Mouse (Mus musculus): ENCODE results near the gene Lipc. TPM values are rescaled to one million over a fixed set of nuclear protein-coding genes. Genes with fewer than 3 reads are reported as not detected.

Gene Lipc
- polyA plus RNA-seq, 1 experiment from 2014 or later = 15.4 TPM

GRCm38 (mm10) chr9:70848135-70848770 lies 103.8 kb downstream of the Lipc start:
- H3K36me3 ChIP-seq = no peaks in the 10 kb centered on the region
- 15% methylated on average over 10 of the region's 10 CpGs for WGBS (ENCODE audit: insufficient replicate concordance)
- no peaks in the 10 kb centered on the region for H3K27me3 ChIP-seq (replicated peaks)
- H3K4me1 ChIP-seq = peaks cover 65% of the 10 kb centered on the region
- ATAC-seq = peak; percentile 55
- H3K4me3 ChIP-seq = peak overlapping the region; percentile 34
- no peaks in the 10 kb centered on the region for H3K9me3 ChIP-seq (replicated peaks)
- peak overlapping the region; percentile 63 for H3K9ac ChIP-seq
- peak overlapping the region; percentile 83 for H3K27ac ChIP-seq
- peak overlapping the region; percentile 70 for H3K4me2 ChIP-seq

DNA sequence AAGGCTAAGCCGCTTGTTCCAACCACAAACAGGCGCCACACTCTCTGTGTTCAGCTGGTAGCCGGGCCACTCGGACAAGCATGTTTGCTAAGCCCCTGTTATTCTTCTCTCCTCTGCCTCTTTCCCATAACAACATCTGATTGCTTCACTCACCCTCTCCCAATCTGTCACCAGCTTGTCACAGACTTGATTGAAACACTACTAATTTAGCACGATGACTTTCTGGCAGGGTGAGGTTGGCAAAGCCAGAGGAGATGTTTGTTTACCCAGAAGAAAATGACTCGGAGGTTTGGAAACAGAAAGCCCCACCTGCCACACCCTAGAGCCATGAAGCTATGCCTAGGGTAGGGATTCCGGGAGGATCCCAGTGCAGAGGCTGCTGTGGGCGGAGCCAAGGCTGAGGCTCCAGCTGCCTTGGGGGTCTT lies 104.4 kb downstream of the Lipc start:
- peaks cover 66% of the 10 kb centered on the region for H3K4me1 ChIP-seq
- H3K27me3 ChIP-seq (replicated peaks) = no peaks in the 10 kb centered on the region
- 18% methylated on average over 8 of the region's 8 CpGs for WGBS (ENCODE audit: insufficient replicate concordance)
- H3K9me3 ChIP-seq (replicated peaks) = no peaks in the 10 kb centered on the region
- no peaks in the 10 kb centered on the region for H3K36me3 ChIP-seq
- H3K4me3 ChIP-seq = peak overlapping the region; percentile 34
- peak overlapping the region; percentile 70 for H3K4me2 ChIP-seq
- H3K9ac ChIP-seq = peak overlapping the region; percentile 63
- H3K27ac ChIP-seq = peak overlapping the region; percentile 83
- ATAC-seq = peak; percentile 89

- Histone ChIP-seq H3K4me3 (no peak overlapping the region), H3K9ac (no peak overlapping the region), H3K4me2 (no peak overlapping the region), H3K27me3 (replicated peaks) (no peaks in the 10 kb centered on the region), H3K36me3 (no peaks in the 10 kb centered on the region), H3K27ac (peak overlapping the region; percentile 100), H3K9me3 (replicated peaks) (no peaks in the 10 kb centered on the region), H3K4me1 (peaks cover 84% of the 10 kb centered on the region)
- no peak for ATAC-seq
- WGBS (ENCODE audit: insufficient replicate concordance) = 87% methylated on average over 4 of the region's 4 CpGs
Measured at GRCm38 (mm10) chr9:70843270-70843669, 108.8 kb downstream of the Lipc start.

DNA sequence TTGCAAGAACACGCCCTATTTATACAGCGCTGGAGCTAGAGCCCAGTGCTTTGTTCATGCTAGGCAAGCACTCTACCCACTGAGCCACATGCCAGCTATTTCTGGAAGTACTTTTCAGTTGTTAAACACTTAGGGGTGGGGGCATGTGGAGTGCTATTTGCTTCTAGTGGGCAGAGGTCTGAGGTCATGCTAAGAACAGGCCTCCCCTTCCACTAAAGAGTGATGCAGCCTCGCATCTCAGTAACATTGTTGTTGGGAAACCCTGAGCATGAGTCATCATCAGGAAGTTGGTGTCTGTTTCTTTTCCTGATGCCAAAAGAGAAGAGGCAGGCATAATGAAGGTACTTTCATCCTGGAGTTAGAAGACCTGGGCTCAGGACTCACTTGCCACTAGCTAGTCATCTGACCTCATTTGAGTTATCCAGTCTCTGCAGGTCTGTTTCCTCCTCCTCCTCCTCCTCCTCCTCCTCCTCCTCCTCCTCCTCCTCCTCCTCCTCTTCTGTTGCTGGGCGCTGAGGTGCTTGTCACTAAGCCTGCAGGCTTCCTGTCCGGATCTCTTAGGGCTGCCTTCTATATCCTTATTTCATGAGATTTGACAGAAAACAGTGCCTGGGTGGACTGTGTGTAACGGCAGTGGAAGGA lies 109.6 kb downstream of the Lipc start:
- peak; percentile 56 for ATAC-seq
- WGBS (ENCODE audit: insufficient replicate concordance) = 40% methylated on average over 5 of the region's 6 CpGs
- Histone ChIP-seq H3K9ac (peak overlapping the region; percentile 30; the same call in 1 of the 2 replicates), H3K27me3 (replicated peaks) (no peaks in the 10 kb centered on the region), H3K9me3 (replicated peaks) (no peaks in the 10 kb centered on the region), H3K4me1 (peaks cover 84% of the 10 kb centered on the region), H3K4me3 (no peak overlapping the region), H3K4me2 (no peak overlapping the region), H3K36me3 (no peaks in the 10 kb centered on the region), H3K27ac (peak overlapping the region; percentile 100)

DNA sequence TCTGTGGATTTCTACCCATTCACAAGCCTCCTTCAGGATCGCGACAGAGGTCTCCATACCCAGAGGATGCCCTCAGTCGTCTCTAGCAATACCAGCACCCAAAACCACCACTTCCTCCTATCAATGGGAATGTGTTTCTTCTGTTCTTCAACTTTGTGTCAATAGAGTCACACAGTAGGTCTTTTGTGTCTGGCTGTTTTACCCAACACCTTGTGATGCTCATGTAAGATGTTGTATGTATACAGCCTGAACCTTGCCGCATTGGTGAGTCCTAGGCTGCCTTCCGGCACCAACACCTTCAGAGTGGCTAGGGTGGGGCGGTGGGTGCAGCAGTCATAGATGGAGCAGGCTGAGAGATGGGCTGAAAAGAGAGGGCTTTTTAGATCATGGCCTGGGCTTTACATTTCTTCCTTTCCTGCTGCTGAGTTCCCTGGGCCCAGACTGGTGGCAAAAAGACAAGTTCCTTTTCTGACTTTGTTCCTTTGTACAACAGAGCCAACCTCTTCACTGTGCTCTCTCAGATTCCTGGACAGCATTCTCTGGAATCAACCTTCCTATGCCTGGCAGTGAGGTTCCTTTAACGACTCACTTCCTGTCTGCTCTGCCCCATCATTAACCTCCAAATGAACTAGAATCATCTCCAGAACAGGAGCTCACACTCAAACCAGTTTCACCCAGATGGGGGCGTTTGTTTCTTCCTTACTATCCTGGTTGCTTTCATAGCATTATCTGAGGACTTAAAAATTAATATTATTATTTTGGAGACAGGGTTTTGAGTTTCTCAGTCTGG lies 110.4 kb downstream of the Lipc start:
- H3K9ac ChIP-seq = peak overlapping the region; percentile 30
- H3K4me3 ChIP-seq = no peak overlapping the region
- H3K4me1 ChIP-seq = peaks cover 84% of the 10 kb centered on the region
- H3K4me2 ChIP-seq = no peak overlapping the region
- no peaks in the 10 kb centered on the region for H3K27me3 ChIP-seq (replicated peaks)
- WGBS (ENCODE audit: insufficient replicate concordance) = 59% methylated on average over 8 of the region's 8 CpGs
- H3K36me3 ChIP-seq = no peaks in the 10 kb centered on the region
- H3K27ac ChIP-seq = peak overlapping the region; percentile 100
- no peak for ATAC-seq
- H3K9me3 ChIP-seq (replicated peaks) = no peaks in the 10 kb centered on the region

GRCm38 (mm10) chr9:70840861-70841341 lies 111.1 kb downstream of the Lipc start:
- ATAC-seq = peak; percentile 42
- Histone ChIP-seq H3K4me2 (peak overlapping the region; percentile 25), H3K27ac (peak overlapping the region; percentile 100), H3K9ac (peak overlapping the region; percentile 52), H3K27me3 (replicated peaks) (no peaks in the 10 kb centered on the region), H3K4me1 (peaks cover 84% of the 10 kb centered on the region), H3K36me3 (no peaks in the 10 kb centered on the region), H3K4me3 (no peak overlapping the region), H3K9me3 (replicated peaks) (no peaks in the 10 kb centered on the region)
- 19% methylated on average over 6 of the region's 6 CpGs for WGBS (ENCODE audit: insufficient replicate concordance)

DNA sequence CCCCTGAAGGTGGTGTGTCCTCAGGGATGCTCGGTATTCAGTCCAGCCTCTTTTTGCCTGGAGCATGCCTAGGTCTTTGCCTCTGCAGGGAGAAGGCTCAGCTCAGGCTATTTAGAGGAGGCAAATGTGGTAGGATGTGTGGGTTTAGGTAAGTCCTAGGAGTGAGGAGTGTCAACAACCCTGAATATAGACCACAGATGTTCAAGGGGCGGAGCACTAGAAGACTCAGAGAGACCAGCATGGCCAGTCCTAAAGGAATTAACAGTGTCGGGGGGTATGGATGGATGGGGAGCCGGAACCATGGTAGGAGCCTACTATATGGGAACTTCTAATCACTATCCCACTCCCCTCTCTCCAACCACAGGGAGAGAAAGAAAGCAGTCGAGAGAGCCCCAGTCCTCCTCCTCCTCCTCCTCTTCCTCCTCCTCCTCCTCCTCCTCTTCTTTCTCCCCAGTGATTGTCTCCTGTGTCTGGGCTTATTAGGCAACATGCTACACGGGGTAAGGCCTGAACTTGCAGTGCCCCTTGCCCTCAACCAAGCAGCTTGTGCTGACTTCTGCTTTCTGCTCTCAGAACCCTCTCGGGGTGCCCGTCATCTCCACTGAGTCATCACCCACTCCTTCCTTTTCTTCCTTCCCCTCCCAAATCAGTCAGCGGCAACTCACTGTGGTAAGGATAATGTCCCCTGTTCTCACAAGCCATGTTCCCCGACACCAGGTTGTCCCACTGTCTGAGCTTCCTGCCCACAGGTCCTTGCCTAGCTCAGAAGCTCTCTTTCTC lies 113.7 kb downstream of the Lipc start:
- H3K4me2 ChIP-seq = 0 out of 2 replicates have a peak overlapping the region, but pooled peaks have one; percentile 1
- H3K4me3 ChIP-seq = no peak overlapping the region
- H3K9me3 ChIP-seq (replicated peaks) = no peaks in the 10 kb centered on the region
- H3K9ac ChIP-seq = peak overlapping the region; percentile 63
- WGBS (ENCODE audit: insufficient replicate concordance) = 38% methylated on average over 10 of the region's 10 CpGs
- H3K27ac ChIP-seq = peak overlapping the region; percentile 100
- H3K4me1 ChIP-seq = peaks cover 100% of the 10 kb centered on the region
- no peaks in the 10 kb centered on the region for H3K27me3 ChIP-seq (replicated peaks)
- ATAC-seq = no peak
- H3K36me3 ChIP-seq = no peaks in the 10 kb centered on the region

DNA sequence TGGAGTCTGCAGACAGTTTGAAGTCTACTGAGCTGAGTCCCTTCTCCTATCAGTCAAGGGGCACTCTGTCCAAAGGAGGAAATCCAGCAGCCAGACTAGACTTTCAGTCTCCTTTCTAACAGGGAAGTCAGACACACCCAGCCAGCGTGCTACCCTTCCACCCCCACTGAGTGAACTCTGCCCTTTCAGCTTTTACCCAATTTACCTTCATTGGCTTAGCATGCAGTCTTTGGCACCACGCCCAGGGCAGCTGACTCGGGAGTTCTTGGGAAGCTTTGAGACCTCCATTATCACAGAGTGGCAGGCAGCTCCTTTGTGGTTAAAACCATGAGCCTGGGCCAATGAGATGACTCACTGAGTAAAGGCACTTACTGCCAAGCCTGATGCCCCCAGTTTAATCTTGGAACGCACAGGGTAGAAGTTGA lies 117.3 kb downstream of the Lipc start:
- Histone ChIP-seq H3K9me3 (replicated peaks) (no peaks in the 10 kb centered on the region), H3K36me3 (no peaks in the 10 kb centered on the region), H3K27me3 (replicated peaks) (no peaks in the 10 kb centered on the region), H3K27ac (peak overlapping the region; percentile 100), H3K9ac (peak overlapping the region; percentile 71), H3K4me3 (peak overlapping the region; percentile 29), H3K4me1 (peaks cover 95% of the 10 kb centered on the region), H3K4me2 (peak overlapping the region; percentile 61)
- 4% methylated on average over 4 of the region's 4 CpGs for WGBS (ENCODE audit: insufficient replicate concordance)
- ATAC-seq = peak; percentile 95

DNA sequence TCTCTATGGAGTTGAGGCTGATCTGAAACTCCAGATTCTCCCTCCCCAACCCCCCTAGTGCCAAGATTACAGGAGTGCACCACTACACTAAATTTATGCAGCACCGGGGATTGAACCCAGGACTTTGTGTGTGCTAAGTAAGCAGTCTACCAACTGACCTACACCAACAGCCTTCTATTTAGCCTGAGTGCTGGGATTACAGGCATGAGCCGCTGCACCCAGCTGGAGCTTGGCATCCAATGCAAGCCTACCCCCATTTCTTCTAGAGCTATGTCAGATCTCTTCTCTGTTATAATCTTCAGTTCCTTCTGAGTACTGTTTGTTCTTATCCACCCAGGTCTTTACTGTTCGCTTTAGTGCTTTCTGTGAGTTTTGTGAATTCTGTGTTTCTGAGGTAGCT lies 117.8 kb downstream of the Lipc start:
- ATAC-seq = no peak
- H3K4me2 ChIP-seq = peak overlapping the region; percentile 61
- H3K36me3 ChIP-seq = no peaks in the 10 kb centered on the region
- 59% methylated on average over 3 of the region's 3 CpGs for WGBS (ENCODE audit: insufficient replicate concordance)
- H3K4me3 ChIP-seq = peak overlapping the region; percentile 29
- H3K9ac ChIP-seq = peak overlapping the region; percentile 71
- peaks cover 95% of the 10 kb centered on the region for H3K4me1 ChIP-seq
- H3K9me3 ChIP-seq (replicated peaks) = no peaks in the 10 kb centered on the region
- H3K27ac ChIP-seq = peak overlapping the region; percentile 100
- no peaks in the 10 kb centered on the region for H3K27me3 ChIP-seq (replicated peaks)

DNA sequence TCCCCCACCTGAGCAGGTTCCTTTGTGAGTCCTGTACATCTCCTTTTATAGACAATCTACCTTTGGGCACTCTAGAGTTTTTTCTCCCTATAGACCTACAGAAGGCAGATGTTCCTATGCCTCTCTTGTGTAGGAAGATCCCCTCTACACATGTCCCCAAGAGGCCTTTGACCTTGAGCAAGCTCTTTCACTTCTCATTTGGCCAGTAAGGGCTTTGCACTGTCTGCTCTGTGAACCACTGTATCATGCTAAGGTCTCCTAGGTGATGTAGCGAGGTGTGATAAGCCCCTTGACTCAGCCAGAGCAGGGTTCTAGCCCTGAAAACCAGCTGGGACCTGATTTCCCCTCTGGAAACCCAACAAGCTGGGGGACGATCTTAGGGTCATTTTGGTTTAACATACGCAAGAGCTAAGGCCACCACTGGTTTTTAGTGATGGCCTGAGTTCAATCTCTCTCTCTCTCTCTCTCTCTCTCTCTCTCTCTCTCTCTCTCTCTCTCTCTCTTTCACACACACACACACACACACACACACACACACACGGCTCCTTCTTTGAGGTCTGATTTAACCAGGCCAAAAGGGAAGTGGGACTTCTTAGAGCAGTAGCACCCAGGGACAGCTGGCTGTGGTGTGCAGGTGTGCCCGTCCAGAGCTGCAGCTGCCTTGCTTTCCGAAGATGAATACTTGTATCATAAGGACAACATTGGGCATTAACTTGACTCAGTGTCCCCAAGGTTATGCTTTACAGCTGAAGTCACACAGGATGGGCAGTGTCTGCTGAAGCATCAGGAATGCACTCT lies 118.7 kb downstream of the Lipc start:
- no peaks in the 10 kb centered on the region for H3K9me3 ChIP-seq (replicated peaks)
- H3K4me3 ChIP-seq = no peak overlapping the region
- no peak for ATAC-seq
- peak overlapping the region; percentile 61 for H3K4me2 ChIP-seq
- H3K9ac ChIP-seq = peak overlapping the region; percentile 71
- H3K27me3 ChIP-seq (replicated peaks) = no peaks in the 10 kb centered on the region
- peak overlapping the region; percentile 100 for H3K27ac ChIP-seq
- H3K36me3 ChIP-seq = no peaks in the 10 kb centered on the region
- 62% methylated on average over 6 of the region's 6 CpGs for WGBS (ENCODE audit: insufficient replicate concordance)
- peaks cover 88% of the 10 kb centered on the region for H3K4me1 ChIP-seq

DNA sequence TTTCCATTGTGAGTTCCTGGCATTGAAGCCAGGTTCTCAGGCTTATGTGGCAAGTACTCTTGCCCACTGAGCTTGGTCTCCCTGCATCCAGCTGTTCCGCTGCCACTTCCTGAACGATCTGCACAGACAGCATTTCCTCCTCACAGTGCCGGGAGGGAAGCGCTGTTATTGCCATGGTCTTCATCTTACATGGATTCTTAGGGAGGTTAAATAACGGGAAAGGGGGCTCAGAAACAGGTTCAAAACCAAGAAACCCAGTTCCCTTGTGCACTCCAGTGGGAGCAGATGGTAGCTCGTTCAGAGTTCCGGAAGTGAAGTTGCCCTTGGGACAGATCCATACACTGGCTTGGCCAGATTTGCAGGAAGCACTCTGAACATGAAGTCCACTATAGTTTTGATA lies 119.8 kb downstream of the Lipc start:
- Histone ChIP-seq H3K9ac (no peak overlapping the region), H3K4me1 (peaks cover 83% of the 10 kb centered on the region), H3K4me2 (no peak overlapping the region), H3K4me3 (no peak overlapping the region), H3K27ac (peak overlapping the region; percentile 100; the same call in 1 of the 2 replicates), H3K36me3 (no peaks in the 10 kb centered on the region), H3K9me3 (replicated peaks) (no peaks in the 10 kb centered on the region), H3K27me3 (replicated peaks) (no peaks in the 10 kb centered on the region)
- no peak for ATAC-seq
- WGBS (ENCODE audit: insufficient replicate concordance) = 72% methylated on average over 7 of the region's 7 CpGs

Measured in liver, embryonic 12.5 days (tissue).